Mouse (Mus musculus) neural tube, embryonic 10.5 days (tissue): Measurements from ENCODE around the gene Rps6kl1.

Source experiments
- DNase-seq: peaks from one replicate; pipeline ENCODE4 v3.0.0-alpha.2; 2017; ENCODE audit warnings: low spot score; ENCODE audit errors: extremely low spot score

Gene Rps6kl1

DNA sequence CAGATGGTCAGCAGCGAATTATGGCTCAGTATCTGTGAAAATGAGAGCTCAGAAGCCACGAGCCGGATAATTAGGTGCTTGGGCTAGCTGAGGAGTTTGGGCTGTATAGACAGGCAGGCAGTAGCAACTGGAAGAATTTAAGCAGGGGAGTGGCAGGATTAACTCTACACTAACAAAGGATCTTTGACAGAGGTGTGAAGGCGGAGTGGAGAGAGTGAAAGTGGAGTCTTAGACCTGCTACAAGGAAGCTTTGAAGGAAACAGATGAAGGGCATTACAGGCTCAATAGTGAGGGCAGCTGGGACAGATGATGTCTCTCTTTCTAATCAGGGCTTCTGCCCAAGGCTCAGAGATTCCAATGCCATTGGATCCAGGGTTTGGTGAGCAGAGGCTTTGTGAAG is 41.6 kb downstream of the Rps6kl1 start:
- no peak for DNase-seq

DNA sequence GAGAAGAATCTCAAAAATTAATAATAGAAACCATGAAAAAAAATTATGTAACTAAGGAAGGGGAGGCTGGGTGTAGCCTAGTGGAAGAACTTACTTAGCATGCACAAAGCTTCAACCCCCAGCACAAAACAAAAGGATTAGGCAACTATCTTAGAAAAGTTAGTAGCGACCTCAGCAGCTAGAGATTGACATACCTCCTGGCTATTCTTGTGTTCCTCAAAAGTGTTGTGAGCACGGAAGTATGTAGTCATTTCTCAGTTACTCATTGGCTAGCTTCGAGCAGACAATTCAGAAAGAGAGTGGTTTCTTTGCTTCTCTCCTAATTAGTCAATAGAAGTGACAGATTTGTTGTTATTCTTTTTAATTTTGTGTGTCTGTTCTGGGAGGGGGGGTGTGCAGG is 42.4 kb downstream of the Rps6kl1 start:
- DNase-seq, result no peak

DNA sequence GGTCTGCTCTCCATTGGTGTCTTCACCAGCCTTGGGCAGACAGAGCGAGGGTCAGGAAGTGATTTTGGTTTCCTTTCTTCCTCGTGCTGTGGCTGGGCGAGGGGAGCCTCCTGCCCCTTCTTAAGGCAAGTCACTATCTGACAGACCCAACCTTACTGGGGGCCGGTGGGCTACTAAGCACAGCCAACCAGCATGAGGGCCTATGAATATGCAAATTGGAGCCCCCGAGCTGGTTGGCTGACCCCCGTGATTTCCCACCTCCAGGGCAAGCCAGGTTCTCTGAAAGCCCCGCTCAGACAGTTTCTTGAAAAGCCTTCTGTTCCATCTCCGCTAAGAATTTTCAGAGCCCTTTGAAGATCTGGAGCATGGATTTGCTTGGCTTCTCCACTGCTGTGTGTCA is 44.8 kb downstream of the Rps6kl1 start:
- DNase-seq, result peak; percentile 36

DNA sequence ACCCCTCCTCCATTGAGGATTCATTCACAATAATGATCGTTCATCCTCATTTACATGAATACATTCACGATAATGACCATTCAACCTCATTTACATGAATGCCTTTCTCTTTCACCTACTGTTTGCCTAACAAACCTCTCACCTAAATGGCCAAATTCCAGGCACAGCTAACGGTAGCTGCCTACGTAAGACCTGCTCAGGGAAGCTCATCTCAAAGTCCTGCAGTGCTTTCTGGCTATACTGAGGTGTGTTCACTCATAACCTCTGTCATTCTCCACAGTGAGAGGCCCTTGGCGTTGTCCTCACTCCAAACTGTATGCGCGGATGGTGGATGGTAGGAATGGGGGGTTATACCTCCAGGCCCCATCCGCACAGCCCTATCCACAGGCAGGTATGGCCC is 46.3 kb downstream of the Rps6kl1 start:
- DNase-seq, result no peak

DNA sequence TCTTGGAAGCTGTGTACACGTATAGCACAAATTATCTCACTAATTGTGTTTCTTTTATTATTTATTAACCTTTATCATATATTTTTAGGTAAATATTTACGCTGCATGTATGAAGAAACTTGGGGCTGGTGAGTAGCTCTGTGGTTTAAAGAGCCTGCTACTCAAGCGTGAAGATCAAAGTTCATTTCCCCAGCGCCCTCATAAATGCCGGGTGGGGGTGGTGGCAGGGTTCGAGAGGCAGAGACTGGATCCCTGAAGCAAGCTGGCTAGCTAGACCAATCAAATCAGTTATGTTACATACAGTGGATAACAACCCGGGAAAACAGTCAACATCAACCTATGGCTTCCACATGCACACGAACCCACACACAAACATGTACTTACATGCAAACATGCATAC is 48.0 kb downstream of the Rps6kl1 start:
- DNase-seq, result no peak

DNA sequence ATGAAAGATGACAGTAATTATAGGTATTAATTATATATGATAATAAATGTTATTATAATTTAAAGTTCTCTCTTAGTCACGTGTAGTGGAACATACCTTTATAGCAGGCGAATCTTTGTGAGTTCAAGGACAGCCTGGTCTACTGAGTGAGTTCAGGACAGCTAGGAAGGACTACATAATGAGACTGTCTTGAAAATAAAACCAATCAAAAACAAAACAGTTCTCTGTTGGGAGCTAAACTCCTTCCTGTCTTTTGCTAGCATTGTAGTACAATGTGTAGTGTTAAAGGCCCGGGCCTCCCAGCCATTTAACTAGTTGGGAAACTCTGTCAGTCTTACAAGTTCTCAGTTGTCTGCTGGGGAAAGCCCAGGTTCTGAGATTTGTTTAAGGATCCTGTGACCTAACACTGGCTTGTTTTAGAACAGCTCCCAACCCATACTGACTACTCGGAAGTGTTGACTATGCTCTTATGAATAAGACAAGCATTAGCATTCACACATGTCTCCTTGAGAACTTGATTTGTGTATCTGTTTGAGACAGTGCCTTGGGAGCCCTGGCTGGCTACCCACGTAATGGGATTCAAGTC is 49.5 kb downstream of the Rps6kl1 start:
- no peak for DNase-seq

DNA sequence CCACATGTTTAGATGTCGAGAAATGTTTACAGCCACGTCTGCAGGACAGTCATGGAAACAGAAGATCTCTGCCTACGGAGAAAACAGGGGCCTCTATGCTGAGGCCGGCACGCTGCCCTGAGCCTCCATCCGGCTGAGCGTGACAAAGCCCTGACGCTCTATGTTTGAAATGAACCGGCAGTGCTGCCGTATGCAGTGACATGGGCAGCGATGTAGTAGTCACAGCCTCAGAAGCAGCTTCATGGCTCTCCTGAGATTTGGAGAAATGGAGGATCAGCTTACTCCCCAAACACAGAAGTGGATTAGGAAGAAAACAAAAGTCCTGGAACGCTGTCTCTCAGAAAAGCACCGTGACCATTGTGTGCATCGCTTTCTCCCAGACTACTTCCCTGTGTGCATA is 50.1 kb downstream of the Rps6kl1 start:
- DNase-seq, result no peak

DNA sequence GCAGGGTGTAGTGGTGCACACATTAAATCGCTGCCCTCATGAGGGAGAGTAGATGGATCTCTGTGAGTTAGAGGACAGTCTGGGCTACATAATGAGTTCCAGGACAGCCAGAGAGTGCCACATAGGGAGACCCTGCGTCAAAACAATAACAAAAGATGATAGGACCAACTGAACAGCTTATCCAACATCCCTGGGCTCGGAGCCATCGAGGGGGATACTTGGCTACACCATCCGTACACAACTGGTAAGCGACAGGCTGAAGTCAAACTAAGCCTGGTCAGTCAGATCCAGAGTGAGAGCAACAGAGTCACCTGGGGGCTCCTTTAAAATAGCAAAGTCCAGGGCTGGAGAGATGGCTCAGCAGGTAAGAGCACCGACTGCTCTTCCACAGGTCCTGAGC is 55.2 kb downstream of the Rps6kl1 start:
- no peak for DNase-seq

DNA sequence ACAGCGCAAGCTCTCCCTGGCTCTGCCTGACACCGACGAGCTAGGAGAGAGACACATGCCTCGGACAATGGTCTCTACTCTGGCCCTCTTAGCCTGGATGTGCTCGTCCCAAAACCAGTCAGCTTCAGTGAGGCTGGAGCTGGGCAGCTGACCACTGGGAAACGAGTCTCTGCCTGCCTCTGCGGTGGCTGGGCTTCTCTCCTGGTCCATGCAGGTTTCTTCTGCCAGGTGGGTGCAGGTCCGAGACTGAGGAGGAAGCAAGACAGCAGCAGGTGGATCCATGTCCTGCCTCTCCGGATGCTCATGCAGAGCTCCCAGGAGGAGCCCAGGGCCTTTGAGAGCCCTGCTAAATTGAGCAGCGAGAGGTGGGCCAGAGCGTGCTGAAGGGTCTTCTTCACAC is 55.9 kb downstream of the Rps6kl1 start:
- no peak for DNase-seq

DNA sequence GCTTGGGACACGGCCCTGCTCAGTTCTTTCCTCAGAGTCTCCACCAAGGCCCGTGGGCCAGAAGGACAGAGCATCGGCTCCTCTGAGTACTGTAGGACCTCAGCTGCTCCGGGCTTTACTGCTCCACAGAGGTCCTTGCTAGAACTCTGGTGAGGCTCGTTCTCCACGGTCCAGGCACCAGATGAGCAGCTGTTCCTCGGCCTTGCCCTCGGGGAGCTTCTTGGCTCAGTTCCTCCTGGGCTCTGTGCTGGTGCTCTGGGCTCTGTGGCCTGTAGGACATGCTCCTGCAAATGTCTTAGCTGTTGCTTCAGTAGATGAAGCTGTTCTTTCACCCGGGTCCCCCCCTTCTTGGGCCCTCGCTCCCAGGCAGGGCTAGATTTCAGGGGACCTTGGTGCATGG is 56.4 kb downstream of the Rps6kl1 start:
- no peak for DNase-seq

DNA sequence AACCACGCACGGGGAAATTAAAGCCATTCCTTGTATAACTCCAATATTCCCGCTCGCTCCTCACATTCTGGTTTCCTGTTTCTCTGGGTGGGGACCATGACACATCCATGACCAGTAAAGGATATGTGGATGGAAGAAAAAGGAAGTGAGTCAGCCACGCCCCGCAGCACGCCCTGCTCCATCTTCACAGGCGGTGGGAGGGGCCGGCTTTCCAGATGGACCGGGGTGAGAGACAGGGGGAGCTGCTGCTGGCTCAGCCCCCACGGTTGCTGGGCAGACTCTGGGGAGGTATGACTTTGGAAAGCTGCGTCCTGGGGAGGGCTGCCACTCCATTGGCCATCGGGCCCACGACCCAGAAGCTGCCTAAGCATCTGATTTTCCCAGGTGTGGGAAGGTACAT is 57.1 kb downstream of the Rps6kl1 start:
- no peak for DNase-seq

DNA sequence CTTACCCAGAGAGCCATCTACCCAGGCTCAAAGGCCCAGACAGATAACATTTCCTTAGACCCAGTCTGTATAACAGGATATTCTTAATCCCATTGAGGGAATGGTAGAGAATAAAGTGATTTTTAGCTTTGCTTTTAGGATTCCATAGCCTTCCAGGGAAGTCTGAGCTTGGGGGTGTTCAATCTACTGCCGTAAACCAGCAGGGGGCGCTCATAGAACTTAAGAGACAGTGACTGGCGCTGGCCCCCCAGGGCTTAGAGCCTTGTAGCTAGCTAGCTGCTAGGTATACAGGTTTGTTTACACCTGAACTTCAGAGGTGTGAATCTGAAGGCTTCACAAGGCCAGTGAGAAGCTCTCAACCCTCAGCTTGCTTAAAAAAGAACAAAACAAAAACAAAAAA is 58.9 kb downstream of the Rps6kl1 start:
- peak; percentile 53 for DNase-seq

DNA sequence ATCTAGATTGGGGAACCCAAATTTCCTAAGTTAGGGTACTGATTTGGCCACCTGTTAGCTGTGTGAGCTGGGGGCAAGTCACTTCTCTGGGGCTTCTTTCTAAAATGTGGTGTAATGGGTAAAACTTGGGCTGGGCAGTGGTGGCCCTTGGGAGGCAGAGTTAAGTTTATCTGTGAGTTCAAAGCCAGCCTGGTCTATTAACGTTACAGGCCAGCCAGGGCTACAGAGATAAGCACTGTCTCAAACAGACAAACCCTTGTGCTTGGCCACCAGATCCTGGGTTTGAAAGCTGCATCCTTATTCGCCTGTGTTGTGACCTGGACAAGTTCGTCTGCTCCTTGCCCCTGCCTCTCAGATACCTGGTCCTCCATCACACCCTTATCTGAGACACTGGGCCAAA is 59.9 kb downstream of the Rps6kl1 start:
- DNase-seq, result no peak

DNA sequence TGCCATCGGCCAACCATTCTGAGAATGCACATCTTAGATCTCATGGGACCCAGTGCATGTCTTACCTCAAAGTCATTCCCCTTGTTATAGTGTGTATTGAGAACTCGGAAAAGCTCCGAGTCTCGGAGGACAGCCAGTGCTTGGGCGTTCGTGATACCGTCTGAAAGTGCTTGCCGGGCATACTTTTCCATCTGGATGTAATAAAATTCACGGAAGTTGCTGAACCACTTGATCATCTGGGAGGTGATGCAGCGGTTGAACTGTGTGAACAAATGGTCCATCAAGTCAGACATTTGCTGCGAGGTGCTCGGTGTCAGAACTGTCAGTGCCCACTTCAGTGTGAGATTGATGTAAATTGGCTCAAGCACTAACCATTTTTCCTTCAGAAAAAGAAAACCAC is 63.2 kb downstream of the Rps6kl1 start:
- no peak for DNase-seq
